Mouse (Mus musculus) megakaryocyte progenitor cell, adult 5-6 weeks (primary cell): Measurements from ENCODE around the gene Pafah1b2. TPM values are rescaled to one million over a fixed set of nuclear protein-coding genes. Genes with fewer than 3 reads are reported as not detected.

Experiments
- ATAC-seq: replicated peaks from 2 replicates; pipeline ENCODE4 v1.8.0; 2016; ENCODE audit warnings: mild to moderate bottlenecking, moderate TSS enrichment, inconsistent platforms; ENCODE audit not compliant: poor library complexity
- total RNA-seq, 2 experiments: library from RNA; stranded (forward) in 1 of 2; stranded (reverse) in 1 of 2; fragments of 157-497, 149-512 nt in 1 of 2; fragments of 200-1000 nt in 1 of 2; gene quantifications; 2 replicates each; pipeline versions ENCODE4 v1.2.3 to v1.2.4; 2015 to 2017

The Pafah1b2 gene
- total RNA-seq, 2 experiments from 2014 or later, result 50.8 to 111 TPM

GRCm38 (mm10) chr9:45944506-45945400 lies 67.7 kb downstream of the Pafah1b2 start:
- peak; percentile 80 for ATAC-seq

- no peak for ATAC-seq
Observed at GRCm38 (mm10) chr9:45943628-45944505, 68.6 kb downstream of the Pafah1b2 start.

GRCm38 (mm10) chr9:45942916-45943315 lies 69.6 kb downstream of the Pafah1b2 start:
- ATAC-seq, result peak; percentile 14; the same call in 1 of the 2 replicates

GRCm38 (mm10) chr9:45942464-45942863 lies 70.0 kb downstream of the Pafah1b2 start:
- ATAC-seq, result no peak

GRCm38 (mm10) chr9:45941329-45941888 lies 71.1 kb downstream of the Pafah1b2 start:
- peak; percentile 36 for ATAC-seq

GRCm38 (mm10) chr9:45939794-45940193 lies 72.7 kb downstream of the Pafah1b2 start:
- ATAC-seq, result no peak

- ATAC-seq, result no peak
Observed at GRCm38 (mm10) chr9:45938952-45939637, 73.4 kb downstream of the Pafah1b2 start.

- ATAC-seq, result no peak
Observed at GRCm38 (mm10) chr9:45938088-45938487, 74.4 kb downstream of the Pafah1b2 start.

GRCm38 (mm10) chr9:45936883-45937282 lies 75.6 kb downstream of the Pafah1b2 start:
- peak; percentile 86 for ATAC-seq

- no peak for ATAC-seq
Observed at GRCm38 (mm10) chr9:45935628-45936210, 76.8 kb downstream of the Pafah1b2 start, which contains the start of gene Tagln. Gene Tagln, minus strand, starts transcription at chr9:45936058.

GRCm38 (mm10) chr9:45932571-45933415 lies 79.7 kb downstream of the Pafah1b2 start:
- no peak for ATAC-seq

GRCm38 (mm10) chr9:45931958-45932357 lies 80.5 kb downstream of the Pafah1b2 start:
- ATAC-seq, result no peak

- ATAC-seq, result no peak
Observed at GRCm38 (mm10) chr9:45929285-45929684, 83.2 kb downstream of the Pafah1b2 start.

GRCm38 (mm10) chr9:45919895-45920294 lies 92.6 kb downstream of the Pafah1b2 start:
- no peak for ATAC-seq

- ATAC-seq, result no peak
Observed at GRCm38 (mm10) chr9:45917041-45917934, 95.2 kb downstream of the Pafah1b2 start.

GRCm38 (mm10) chr9:45915659-45916058 lies 96.8 kb downstream of the Pafah1b2 start:
- no peak for ATAC-seq
